Comparison of ENCODE assay signal across 15 mouse cellular contexts in genomic region chr16:97127296-97127695, GRCm38 (mm10). TPM values are rescaled to one million over a fixed set of nuclear protein-coding genes. Genes with fewer than 3 reads are reported as not detected.
A peak's percentile ranks its signal among the peaks of the same experiment; 100 is the strongest.
DNase-seq lines count a peak whose midpoint lies in the region; ATAC-seq and TF ChIP-seq lines count a peak whose summit lies in the region.
"Had no signal": no experiment of that assay in that cellular context is flagged by ENCODE, and none has a peak within 500 bp of the region (broad histone marks: within the 10 kb centered on the region; RNA-seq: fewer than 3 reads in every experiment).

No protein-coding gene starts in this region.

- no peak overlapping the region for H3K9ac ChIP-seq in forebrain, postnatal 0 days
- no peak overlapping the region for H3K9ac ChIP-seq in forebrain, embryonic 13.5 days
- no peak overlapping the region for H3K9ac ChIP-seq in neural tube, embryonic 15.5 days (replicated peaks)
- no peak overlapping the region for H3K9ac ChIP-seq in intestine, postnatal 0 days (ENCODE audit: low read depth, low read length)

- DNase-seq in forebrain, postnatal 0 days, result peak; percentile 31
- DNase-seq in layer of hippocampus, adult 8-10 months (ENCODE audit: low spot score in 2 of 2), result peak; percentile 90 to 92
- DNase-seq in left cerebral cortex, adult 9 months (ENCODE audit: low spot score in 2 of 2), result peak; percentile 62 to 89
- peak; percentile 79 to 89 for DNase-seq in right cerebral cortex, postnatal 36 days (ENCODE audit: low spot score in 2 of 2)
- DNase-seq in kidney, adult 9 months, result no peak
- DNase-seq: cerebellum, adult 11-12 months; lung, adult 18-20 months had no signal

- no peak overlapping the region for H3K27ac ChIP-seq in forebrain, postnatal 0 days (ENCODE audit: low read depth, low read length)
- H3K27ac ChIP-seq in forebrain, embryonic 13.5 days, result no peak overlapping the region
- H3K27ac ChIP-seq in neural tube, embryonic 15.5 days (replicated peaks), result no peak overlapping the region
- no peak overlapping the region for H3K27ac ChIP-seq in intestine, postnatal 0 days (ENCODE audit: low read depth, low read length)
- H3K27ac ChIP-seq: embryonic facial prominence, embryonic 10.5 days; hindbrain, postnatal 0 days; kidney, postnatal 0 days had no signal

- TF ChIP-seq CTCF in forebrain, postnatal 0 days (IDR thresholded peaks at IDR 0.05; ENCODE audit: low read depth), result no peak
- no peak for TF ChIP-seq CTCF in intestine, postnatal 0 days (IDR thresholded peaks at IDR 0.05; ENCODE audit: low read depth)

- 49% methylated on average over 2 of the region's 2 CpGs for WGBS in forebrain, postnatal 0 days
- 81% methylated on average over 2 of the region's 2 CpGs for WGBS in forebrain, embryonic 13.5 days
- 69% methylated on average over 2 of the region's 2 CpGs for WGBS in neural tube, embryonic 15.5 days
- 62% methylated on average over 2 of the region's 2 CpGs for WGBS in intestine, postnatal 0 days

- peak; percentile 27; the same call in 1 of the 2 replicates for ATAC-seq in forebrain, postnatal 0 days
- ATAC-seq in forebrain, embryonic 13.5 days, result no peak
- ATAC-seq in neural tube, embryonic 15.5 days (ENCODE audit: low FRiP score), result no peak
- no peak for ATAC-seq in intestine, postnatal 0 days
- ATAC-seq: hindbrain, postnatal 0 days had no signal

- no peak overlapping the region for H3K4me2 ChIP-seq in forebrain, postnatal 0 days (ENCODE audit: low read depth)
- H3K4me2 ChIP-seq in forebrain, embryonic 13.5 days, result no peak overlapping the region
- H3K4me2 ChIP-seq in neural tube, embryonic 15.5 days, result no peak overlapping the region
- H3K4me2 ChIP-seq in intestine, postnatal 0 days (replicated peaks; ENCODE audit: low read depth), result no peak overlapping the region

- H3K27me3 ChIP-seq in forebrain, postnatal 0 days (ENCODE audit: insufficient read depth, low read length), result no peaks in the 10 kb centered on the region
- H3K27me3 ChIP-seq in forebrain, embryonic 13.5 days, result no peaks in the 10 kb centered on the region
- H3K27me3 ChIP-seq in neural tube, embryonic 15.5 days (replicated peaks), result no peaks in the 10 kb centered on the region
- H3K27me3 ChIP-seq in intestine, postnatal 0 days (replicated peaks; ENCODE audit: control insufficient read depth, insufficient read depth, low read length), result no peaks in the 10 kb centered on the region

- no peaks in the 10 kb centered on the region for H3K9me3 ChIP-seq in forebrain, postnatal 0 days (ENCODE audit: low read length)
- peaks cover 5% of the 10 kb centered on the region; the same call in 1 of the 2 replicates for H3K9me3 ChIP-seq in forebrain, embryonic 13.5 days (replicated peaks)
- H3K9me3 ChIP-seq in neural tube, embryonic 15.5 days (replicated peaks), result no peaks in the 10 kb centered on the region
- no peaks in the 10 kb centered on the region for H3K9me3 ChIP-seq in intestine, postnatal 0 days (ENCODE audit: control insufficient read depth)
- H3K9me3 ChIP-seq: embryonic facial prominence, embryonic 10.5 days had no signal

- H3K4me3 ChIP-seq in forebrain, postnatal 0 days (ENCODE audit: low read depth, low read length), result no peak overlapping the region
- no peak overlapping the region for H3K4me3 ChIP-seq in forebrain, embryonic 13.5 days
- H3K4me3 ChIP-seq in neural tube, embryonic 15.5 days (replicated peaks), result no peak overlapping the region
- no peak overlapping the region for H3K4me3 ChIP-seq in intestine, postnatal 0 days (ENCODE audit: low read depth, low read length)
- H3K4me3 ChIP-seq: embryonic facial prominence, embryonic 10.5 days had no signal

- no peaks in the 10 kb centered on the region for H3K4me1 ChIP-seq in forebrain, postnatal 0 days (ENCODE audit: insufficient read depth)
- no peaks in the 10 kb centered on the region for H3K4me1 ChIP-seq in forebrain, embryonic 13.5 days
- no peaks in the 10 kb centered on the region for H3K4me1 ChIP-seq in neural tube, embryonic 15.5 days
- no peaks in the 10 kb centered on the region for H3K4me1 ChIP-seq in intestine, postnatal 0 days (replicated peaks; ENCODE audit: control insufficient read depth, insufficient read depth, low read length)
- H3K4me1 ChIP-seq: embryonic facial prominence, embryonic 10.5 days had no signal

- H3K36me3 ChIP-seq in forebrain, postnatal 0 days (ENCODE audit: insufficient read depth), result no peaks in the 10 kb centered on the region
- no peaks in the 10 kb centered on the region for H3K36me3 ChIP-seq in forebrain, embryonic 13.5 days (ENCODE audit: poor library complexity, severe bottlenecking)
- H3K36me3 ChIP-seq in neural tube, embryonic 15.5 days, result no peaks in the 10 kb centered on the region
- no peaks in the 10 kb centered on the region for H3K36me3 ChIP-seq in intestine, postnatal 0 days (ENCODE audit: control insufficient read depth, insufficient read depth)
- H3K36me3 ChIP-seq: embryonic facial prominence, embryonic 10.5 days had no signal

RNA-seq across cellular contexts. Expression of gene Dscam, which starts 43.3 kb away (rescaled TPM):
- total RNA-seq in forebrain, postnatal 0 days (2014; rRNA removed), result 19.1 and 29.1 TPM in 2 replicates
- polyA plus RNA-seq in forebrain, postnatal 0 days (2015; fragmentation: Nextera tagmentation; extraction: Ambion mirVana), result 4.6 and 7.9 TPM in 2 replicates
- 3.5 and 3.8 TPM in 2 replicates for polyA plus RNA-seq in forebrain, embryonic 13.5 days (2015; fragmentation: Nextera tagmentation; extraction: Ambion mirVana)
- total RNA-seq in layer of hippocampus, adult 8-10 months (2022), result 10 to 100 TPM; 32.6 to 39.6 (median 34.8) TPM
- 12.2 and 13.2 TPM in 2 replicates for polyA plus RNA-seq in neural tube, embryonic 15.5 days (2015; fragmentation: Nextera tagmentation; extraction: Ambion mirVana)
- 0.21 and 0.25 TPM in 2 replicates for polyA plus RNA-seq in intestine, postnatal 0 days (2015; fragmentation: Nextera tagmentation; extraction: Ambion mirVana)
- total RNA-seq: heart, adult 8-10 months; heart, postnatal 25 days had no signal
